Mouse (Mus musculus): ENCODE measurements around the gene Rab11b.

DNA sequence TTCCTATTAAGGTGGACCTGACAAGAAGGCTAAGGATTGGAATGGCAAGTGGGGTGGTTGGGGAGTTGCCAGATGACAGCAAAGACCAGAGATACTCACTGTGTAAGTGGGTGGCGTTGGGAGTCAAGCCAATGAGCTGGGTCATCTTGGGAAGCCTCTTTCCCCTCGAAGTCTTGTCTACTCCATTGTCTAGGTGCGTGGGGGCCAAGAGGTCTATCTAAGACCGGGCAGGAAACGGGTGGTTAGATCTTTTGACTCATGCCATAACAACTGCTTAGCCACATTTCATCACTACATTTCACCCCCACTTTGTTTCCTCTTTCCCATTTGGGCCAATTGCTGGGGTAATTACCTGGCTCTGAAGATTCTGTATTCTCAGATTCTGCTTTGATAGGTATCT lies 20.1 kb upstream of the Rab11b start:
- TF ChIP-seq CTCF (IDR thresholded peaks at IDR 0.05; ENCODE audit: extremely low read depth, insufficient read depth, insufficient read length, insufficient replicate concordance) = no peak
- no peak for TF ChIP-seq POLR2A (IDR thresholded peaks at IDR 0.05; ENCODE audit: low read depth, low read length)
